Mouse (Mus musculus) c-Kit-positive CD71-positive TER-119-positive erythroid progenitor cells, embryonic 14.5 days (primary cell): ENCODE measurements around the gene Lrrfip1.

Source experiments
- DNase-seq: peaks from one replicate; pipeline ENCODE4 v3.0.0-alpha.2; 2013; ENCODE audit warnings: low spot score

The Lrrfip1 gene

DNA sequence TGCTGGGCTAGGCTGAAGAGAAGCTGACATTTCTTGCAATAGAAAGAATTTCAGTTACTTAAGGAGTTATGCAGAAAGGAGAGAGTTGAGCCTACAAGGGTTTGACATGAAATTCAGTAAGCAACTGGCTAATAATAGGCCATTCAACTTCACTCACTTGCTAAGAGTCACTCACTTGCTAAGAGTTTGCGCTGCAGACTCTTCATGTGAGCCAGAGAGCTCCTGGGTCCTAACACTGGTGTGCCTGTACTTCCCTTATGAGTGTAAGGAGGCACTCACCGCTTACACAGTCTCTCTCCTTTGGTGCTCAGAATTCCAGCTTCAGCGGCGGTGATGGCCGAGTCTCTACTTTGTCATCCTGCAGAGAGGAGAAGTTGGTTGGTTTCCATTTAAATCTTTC, 88.2 kb downstream of the Lrrfip1 start:
- DNase-seq: no peak

DNA sequence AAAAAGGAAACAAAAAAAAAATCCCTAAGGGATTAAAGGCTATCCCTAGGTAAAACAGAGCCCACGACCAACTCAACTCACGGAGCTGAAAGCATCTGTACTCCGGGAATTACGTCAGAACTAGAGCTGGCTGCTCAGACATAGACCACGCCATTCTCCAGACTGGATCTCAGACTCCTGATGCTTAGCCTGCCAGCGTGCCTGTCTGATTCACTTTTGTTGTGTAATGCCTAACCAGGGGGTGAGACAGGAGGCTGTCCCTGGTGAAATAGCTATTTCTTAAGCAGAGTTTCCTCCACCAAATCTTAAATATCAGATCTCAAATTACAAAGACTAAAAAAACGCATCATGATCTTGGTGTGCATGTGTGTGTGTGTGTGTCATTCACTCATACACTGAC, 89.5 kb downstream of the Lrrfip1 start:
- no peak for DNase-seq

DNA sequence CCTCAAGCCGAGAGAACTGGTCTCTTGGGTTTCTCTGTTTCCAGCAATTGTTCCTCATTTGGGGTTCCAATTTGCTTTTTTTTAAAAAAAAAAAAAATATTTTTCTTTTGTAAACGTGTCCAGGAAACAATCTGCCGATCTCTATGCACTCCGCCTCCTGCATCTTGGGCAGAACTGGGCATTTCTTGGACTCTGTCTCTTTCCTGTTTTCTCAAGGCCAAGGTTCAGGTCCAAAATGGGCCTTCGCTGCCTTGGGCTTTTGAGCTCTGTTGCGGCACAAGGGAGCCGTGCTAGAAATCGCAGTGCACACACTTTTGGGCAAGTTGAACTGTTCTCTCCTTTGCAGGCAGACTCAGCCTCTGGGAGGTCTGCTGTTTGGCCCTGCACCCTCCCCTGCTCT, 90.4 kb downstream of the Lrrfip1 start:
- DNase-seq: no peak

DNA sequence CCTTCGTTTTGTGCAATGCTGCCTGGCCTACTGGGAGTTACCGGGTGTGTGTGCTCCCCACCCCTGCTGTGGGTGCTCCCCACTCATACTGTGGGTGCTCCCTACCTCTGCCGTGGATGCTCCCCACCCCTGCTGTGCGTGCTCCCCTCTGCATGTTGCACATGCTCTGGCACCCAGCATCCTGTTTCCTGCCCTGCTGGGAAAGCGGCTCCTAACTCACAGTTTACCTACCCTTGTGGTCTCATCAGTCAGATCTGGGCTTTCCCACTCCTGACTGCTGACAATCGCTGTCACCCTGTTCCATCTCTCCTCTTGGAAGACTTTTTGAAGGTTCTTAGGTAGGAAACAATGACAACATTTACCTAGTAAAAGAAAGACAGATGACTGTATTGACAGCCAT, 91.9 kb downstream of the Lrrfip1 start:
- DNase-seq: no peak

DNA sequence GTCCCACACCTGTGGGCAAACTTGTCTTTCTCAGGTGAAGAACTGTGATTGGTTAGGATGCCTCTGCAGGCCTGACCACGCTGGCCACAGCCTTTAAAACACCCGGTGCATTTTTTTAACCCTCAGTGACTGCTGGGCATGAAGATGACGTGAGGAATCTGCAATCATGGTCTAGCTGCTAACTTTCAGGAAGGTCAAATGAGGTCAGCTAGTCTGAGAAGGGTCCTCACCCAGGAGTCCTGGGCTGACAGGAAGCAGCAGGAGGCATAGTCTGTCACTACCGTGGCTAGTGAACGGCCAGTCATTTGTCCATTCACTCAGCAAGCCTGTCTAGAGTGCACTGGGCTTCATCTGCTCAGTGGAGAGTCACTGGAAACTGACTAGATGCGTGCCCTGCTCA, 93.9 kb downstream of the Lrrfip1 start:
- DNase-seq: no peak

DNA sequence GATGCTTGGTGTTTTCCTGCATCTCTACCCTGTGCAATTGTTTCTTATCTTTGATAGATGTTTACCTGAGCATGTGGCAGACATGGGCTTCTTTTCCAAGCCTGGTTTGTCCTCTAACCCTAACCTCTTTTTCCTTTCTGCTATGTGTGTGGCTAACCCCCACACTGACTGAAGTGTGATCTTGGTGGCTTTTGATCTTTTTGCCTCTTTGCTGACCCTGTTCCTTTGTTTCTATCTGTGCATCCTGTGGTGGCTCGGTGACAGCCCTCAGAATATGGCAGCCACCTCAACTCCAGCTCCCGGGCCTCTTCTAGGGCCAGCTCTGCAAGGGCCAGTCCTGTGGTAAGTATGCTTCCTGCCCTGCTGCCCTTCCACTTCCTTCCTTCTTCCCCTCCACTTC, 94.8 kb downstream of the Lrrfip1 start:
- DNase-seq: no peak

DNA sequence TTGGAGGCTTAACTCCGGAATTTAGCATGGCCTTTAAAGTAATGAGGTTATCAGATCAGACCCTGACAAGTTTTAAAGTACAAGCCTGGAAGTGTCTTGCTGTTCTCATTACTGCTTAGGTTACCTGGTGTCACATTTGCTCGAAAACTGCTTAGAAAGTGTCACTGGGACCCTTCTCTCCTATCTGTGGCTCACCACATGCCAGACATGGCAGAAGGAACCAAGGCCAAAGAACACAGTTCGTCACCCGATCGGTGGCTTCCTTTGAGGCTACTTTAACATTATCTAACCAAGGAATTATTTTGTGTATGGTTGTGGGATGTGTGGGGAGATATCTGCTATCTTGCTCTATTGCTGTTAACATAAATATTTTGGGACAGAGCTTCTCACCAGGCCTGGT, 95.5 kb downstream of the Lrrfip1 start:
- no peak for DNase-seq

DNA sequence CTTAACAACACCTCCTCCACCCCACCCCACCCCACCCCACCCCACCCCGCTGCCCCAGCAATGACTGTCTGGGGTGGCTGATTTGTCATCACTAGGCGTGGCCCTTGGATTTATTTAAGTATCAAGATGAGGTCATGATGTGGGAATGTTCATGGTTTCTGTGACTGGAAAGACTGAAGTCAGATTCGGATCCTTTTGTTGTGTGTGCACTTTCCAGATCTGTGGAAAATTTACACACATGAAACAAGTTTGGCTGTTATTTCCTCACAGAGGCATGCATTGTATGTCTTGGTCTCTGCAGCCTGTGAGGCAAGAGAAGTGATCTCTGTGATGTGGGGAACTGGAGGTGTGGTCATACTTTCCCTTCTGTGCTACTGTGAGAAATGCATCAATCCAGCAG, 96.7 kb downstream of the Lrrfip1 start:
- no peak for DNase-seq

DNA sequence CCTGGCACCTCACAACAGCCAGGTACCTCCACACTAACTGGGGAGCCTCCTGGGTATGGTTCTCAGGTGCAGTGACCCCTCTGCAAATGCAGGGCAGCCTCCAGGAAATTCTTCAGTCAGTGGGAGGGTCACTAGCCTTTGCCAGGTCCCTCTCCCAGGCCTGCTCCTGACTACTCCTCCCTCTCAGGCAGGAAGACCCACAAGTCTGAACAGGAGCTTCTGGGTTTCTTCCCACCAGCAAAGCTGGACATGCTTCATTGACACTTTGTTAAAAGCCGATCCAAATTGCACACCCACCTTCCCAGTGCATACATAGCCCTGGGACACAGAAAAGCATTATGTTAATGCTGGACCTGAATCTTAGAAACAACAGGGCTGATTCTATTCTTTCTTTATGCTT, 97.3 kb downstream of the Lrrfip1 start:
- no peak for DNase-seq

DNA sequence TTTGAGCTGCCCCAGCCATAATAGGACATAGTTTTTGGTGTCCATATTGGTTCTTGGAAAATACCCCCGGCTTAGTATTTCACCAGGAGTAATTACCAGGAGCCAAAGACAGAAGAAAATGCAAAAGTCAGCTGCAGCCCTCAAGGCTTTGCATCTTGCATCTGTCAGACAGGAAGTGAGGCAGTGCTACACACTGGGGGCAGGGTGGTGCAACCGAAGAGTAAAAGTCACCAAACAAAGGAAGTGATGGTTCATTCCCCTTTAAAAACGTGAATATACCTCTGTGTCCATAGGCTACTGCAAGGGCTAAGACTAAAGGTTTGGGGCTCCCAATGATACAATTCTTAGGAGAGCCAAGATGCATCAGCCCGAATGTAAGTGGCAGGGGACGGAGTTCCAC, 98.0 kb downstream of the Lrrfip1 start:
- no peak for DNase-seq

DNA sequence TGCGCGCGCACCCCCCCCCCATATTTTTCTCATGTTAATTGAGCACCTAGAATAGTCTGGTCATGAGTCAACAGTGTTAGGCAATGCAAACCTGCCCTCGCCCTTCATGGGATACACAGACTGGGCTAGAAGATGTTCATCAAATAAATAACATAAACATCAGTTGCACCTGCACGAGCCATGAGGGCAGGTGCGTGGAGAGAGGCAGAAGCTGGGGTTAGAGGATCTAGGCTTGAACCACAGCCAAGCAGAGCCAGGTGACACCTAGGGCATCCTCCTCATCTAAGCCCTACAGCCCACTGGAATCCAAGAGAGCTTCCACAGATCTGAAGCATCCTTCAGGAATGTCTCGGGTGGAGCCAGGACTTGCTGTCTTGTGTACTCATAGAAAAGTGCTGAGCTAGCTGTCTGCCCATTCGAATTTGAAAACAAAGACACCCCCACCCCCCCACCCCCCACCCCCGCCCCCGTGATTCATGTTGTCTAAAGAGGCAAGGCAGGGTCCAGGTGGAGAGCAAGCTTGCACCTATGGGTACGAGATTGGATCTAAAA, 98.8 kb downstream of the Lrrfip1 start:
- DNase-seq: no peak

DNA sequence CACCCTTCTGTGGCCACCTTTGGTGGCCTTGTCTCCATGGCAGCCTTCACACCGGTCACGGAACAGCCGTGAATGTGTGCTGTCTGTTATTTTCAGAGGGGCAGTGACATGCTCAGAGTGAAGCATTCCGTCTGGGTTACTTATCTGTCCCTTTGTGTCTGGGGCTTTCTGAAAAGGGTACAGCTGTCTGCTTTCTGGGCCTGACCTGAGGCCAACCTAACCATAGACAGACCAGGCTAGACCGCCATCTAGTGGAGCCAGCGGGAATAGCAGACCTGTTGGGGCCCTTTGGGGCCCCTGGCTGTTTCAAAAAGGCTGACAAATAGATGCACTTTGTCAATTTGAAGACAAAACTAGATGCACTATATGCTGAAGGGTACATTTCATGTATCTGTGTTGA, 100.3 kb downstream of the Lrrfip1 start:
- peak; percentile 52 for DNase-seq

DNA sequence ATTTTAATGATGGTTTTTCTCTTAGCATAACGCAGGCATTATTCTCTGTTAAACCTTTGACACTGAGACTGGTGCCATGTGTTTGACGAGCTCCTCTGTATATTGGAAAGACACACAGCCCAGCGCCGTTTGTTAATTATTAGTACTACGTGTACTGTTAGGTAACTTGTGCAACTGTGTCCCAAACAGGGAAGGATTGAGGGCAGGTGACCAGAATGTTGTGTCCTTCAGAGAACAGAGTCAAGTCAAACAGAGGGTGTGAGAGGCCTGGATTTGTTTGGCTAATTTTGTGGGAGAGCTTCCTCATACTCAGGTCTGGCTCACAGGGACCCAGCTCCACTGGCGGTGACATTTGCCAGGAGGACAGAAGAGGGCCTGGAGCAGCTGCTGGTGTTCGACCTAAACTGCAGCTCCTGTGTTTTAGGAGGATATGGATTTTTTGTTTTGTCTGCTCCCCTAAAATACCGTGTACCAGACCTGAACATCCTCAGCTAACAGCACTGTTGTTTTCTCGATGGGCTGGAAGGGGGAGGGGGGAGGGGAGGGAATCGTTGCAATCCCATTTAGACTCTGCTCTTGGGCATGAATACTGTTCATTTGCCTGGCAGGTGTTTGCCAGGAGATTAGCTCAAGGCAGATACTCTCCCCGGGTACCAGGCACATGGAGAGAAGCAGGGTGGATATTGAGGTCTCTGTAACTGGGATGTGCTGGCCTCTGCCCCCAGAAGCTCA, 103.3 kb downstream of the Lrrfip1 start:
- no peak for DNase-seq

DNA sequence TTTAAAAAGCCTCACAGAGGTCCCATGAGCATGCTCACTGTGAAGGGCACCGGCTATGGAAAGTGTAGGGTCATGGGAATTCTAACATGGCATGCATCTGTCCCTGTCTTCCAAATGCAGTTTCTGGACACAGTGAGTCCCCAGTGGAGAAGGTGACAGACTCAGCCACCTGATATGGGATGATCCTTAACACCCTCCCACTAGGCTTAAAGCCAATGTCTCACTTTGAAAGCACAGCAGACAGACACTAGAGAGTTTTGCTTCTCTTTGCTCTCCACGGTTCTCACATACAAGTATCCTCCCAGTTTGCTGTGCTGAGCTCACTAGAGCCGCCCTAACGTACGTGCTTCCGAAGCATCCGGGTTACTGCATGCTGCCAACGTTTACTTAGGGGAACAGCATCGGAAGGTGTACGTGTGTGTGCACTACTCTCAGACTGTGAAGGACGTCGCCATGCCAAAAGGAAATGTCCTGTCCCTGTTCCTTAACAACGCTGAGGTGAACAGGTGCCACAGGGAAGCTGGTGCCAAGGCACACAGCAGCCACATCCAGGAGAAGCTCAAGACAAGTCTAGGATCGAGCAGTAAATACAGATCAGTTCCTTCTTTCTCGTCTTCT, 104.9 kb downstream of the Lrrfip1 start:
- DNase-seq: no peak

DNA sequence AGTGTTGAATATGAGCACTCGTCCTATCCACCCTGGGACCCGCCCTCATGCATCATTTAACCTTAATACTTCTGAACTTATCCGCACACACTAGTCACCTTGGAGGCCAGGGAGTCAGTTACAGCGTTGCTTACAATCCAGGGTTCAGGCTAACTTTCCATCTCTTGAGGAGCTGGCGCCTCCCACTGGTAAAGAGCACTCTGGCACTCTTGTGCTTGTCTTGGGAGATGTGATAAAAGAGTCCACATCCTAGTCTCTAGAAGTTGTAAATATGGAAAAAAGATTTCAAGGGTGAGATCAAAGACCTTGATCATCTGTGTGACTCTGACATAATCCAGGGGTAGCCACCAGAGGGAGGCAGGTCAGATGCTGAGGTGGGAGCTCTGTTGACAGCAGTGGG, 109.0 kb downstream of the Lrrfip1 start:
- no peak for DNase-seq

DNA sequence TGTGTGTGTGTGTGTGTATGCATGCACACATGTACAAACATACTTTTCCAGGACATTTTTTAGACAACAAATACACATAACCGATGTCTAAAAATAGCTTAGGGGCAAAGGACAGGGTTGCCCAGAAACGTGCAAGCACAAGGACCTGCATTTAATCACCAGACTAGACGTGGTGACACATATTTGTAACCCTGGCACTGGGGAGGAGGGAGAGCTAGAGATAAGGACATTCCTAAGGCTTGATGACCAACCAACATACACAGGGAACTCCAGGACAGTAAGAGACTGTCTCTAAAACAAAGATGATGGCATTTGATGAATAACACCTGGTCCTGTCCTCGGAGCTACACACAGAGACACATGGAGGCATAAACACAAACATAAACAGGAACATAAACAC, 110.8 kb downstream of the Lrrfip1 start:
- DNase-seq: no peak

DNA sequence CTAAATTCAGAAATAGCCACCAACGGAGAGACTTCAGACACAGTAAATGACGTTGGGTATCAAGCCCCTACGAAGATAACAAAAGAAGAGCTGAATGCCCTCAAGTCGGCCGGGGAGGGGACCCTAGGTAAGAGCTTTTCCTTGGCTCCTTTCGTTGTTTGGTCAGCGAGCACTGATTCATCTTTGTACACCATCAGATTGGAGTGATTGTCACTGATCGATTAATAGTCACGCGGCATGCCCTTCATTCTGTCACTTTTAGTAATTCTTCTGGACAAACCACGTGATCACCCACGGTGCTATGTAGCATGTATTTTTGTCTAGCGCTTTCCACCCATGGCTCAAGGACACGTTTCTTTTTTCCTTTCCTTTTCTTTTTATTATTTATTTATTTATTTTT, 113.6 kb downstream of the Lrrfip1 start:
- DNase-seq: no peak

DNA sequence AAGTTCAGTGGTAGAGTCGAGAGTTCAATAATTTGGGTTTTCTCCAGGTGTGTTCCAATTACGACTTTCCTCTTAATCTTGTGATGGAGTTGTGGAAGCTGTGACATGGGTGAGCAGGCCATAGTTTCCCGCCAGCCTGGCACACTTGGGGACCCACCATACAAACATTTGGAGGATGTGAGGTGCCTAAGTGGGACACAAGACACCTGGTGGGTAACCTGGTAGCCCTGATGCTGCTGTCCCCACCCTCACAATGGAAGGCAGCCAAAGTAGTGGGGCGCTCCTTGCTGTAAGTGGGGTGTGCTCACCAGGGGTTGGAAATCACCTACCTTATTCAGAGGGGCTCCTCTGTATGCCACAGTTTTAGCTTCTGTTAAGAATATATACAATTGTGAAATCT, 114.1 kb downstream of the Lrrfip1 start:
- DNase-seq: no peak

DNA sequence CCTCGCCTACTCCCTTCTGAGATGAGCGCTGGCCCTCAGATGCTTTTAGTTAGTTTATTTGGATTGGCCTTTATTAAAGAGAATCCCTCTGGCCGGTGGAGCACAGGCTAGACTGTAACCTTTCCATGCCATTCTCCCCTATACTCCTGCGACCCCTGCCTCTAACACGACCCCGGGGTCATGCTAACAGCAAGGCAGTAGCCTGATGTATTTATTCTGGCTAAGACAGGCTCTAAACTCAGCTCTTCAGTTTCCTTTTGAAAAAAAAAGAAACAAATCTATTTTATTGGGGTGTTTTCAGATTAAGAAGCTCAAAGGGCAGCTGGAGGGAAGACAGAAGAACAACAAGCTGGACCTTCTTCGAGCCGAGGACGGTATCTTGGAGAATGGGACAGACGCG, 123.6 kb downstream of the Lrrfip1 start:
- no peak for DNase-seq

DNA sequence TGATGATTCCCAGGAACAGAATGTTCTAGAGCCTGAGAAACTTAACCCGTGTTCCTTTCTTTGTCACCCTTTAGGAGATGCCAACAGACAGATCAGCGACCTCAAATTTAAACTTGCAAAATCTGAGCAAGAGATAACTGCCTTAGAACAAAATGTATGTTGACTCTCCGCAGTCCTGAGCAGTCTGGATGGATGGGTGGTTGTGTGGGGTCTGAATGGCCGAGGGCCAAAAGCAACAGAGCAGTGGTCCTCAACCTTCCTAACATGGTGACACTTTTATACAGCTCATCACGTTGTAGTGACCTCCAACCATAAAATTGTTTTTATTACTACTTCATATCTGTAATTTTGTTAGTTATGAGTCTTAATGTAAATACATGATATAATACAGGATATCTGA, 124.5 kb downstream of the Lrrfip1 start:
- DNase-seq: no peak

DNA sequence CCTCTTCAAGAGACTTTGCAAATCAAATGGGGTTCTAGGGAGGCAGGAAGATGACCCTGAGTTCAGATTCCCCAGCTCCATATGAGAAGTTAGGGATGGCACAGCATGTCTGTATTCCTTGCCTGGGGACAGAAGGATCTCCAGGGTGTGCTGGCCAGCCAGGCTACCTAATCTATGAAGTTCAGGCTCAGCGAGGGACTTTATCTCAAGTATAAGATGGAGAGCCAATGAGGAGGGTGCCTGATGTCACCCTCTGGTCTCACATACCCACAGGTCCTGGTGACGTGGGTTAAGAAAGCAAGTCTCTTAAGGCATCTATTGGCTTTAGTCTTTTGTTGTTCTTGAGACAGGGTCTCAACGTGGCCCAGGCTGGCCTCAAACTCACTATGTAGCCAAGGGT, 124.9 kb downstream of the Lrrfip1 start:
- peak; percentile 7 for DNase-seq

DNA sequence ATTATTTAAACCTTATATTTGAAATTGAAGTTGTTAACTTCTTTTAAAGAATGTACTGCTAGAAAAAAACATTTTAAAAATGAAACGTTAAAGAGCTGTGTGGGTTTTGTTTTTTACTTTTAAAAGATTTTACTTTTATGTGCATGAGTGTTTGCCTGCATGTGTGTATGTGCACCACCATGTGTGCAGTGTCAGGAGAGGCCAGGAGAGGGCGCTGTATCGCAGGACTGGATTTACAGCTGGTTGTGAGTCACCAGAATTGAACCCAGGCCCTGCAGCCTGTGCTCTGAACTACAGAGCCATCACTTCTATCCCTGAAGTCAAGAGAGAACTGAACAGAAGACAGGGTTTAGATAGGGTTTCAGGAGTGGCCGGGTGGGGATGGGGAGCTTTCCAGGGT, 130.3 kb downstream of the Lrrfip1 start:
- DNase-seq: no peak

DNA sequence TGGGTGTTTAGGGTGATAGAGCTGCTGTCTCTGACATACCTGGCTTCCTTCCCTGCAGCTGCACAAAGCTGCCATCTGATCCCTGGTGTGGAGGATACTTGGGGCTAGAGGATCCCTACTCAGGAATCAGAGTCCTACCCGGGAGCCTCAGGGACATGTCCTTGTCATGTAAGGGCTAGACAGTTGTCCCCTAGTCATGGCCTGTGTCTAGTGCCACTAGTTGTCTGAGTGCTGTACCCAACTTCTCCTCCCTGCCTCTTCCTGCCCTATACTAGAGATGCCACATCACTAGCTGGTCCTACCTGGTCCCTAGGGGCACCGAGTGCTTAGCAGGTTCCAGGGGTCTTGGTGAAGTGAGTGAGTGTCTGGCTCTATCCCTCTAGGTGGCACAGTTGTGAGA, 138.5 kb downstream of the Lrrfip1 start:
- DNase-seq: no peak

DNA sequence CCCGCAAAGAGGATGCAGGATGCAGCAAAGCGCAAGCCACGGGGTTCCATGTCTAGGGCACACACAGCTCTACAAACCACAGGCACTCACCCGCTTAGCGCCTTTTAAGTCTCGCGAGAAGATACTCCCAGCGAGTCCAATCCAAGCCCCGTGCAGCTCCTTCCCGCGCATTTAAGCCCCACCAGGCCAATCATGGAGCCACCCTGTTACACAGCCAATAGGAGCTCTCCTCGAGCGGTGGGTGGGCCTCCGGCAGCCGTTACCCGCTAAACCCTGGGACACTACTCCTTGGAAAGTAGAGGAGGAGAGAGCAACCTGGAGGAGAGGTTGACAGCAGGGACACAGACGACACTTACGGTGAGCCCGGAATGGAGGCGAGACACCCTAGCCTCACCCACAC, 146.3 kb downstream of the Lrrfip1 start, which contains the start of gene Rbm44:
Gene Rbm44 (plus strand): TSS at position 277 of the 400 bp plus-strand sequence.
- no peak for DNase-seq
